Mouse (Mus musculus) cerebellum, postnatal 14 days (tissue): ENCODE measurements at regions not wholly inside any gene's neighbourhood (a gene's known extent, or its start where the extent isn't known, plus 50 kb on each side); places are given as distances from the start of the nearest gene placed in this dataset.

ENCODE experiments used
- DNase-seq, 2 experiments: peaks; one replicate each; pipeline ENCODE4 v3.0.0; 2021; ENCODE audit warnings: mixed read lengths in 2 of 2

GRCm38 (mm10) chr12:66157630-66158292 is 126.4 kb downstream of the Rpl10l start:
- DNase-seq = no peak

DNA sequence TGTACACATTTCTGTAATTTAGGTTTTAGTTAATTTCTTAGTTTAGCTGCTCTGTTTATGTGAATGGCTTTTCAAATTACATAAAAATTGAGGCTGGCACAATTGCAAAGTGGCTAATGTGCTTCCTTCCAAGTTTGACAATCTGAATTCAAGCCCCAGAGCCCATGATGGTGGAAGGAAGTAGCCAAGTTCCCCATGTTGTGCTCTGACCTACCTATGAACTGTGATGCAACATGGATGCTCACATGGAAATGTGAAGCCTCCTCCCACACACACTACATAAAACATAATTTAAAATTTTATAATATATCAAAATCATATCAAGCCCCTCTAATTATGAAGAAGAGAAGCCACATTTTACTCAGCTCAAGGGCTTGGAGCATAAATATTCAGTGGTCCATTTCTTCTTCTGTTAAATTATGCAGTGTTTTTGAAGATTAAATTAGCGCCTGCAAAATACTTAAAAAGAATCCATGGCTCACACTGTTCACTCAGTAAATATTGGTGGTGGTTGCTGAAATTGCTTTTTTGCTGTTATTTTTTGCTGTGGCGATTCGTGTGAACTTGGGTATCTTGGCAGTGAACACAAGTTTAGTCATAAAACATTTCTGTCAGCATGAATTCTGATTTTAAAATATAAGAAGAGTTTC is 127.1 kb downstream of the Rpl10l start:
- no peak for DNase-seq

DNA sequence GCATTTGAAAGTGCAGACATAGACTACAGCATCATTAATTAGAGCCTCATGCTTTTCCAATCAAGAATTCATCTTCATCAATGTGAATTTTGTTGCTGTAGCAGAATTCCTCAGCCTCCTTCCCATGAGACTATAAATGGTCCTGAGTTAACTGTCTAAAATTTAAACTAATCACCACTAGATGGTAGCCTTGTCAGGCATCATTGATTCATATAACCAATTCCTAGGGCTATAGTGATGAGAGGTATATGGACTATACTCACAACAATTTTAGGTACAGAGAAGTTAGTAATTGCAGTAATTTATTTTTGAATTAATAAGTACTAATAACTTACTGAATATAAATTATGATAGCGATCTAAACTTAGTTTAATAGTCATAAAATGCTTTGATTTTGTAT is 153.3 kb downstream of the Rpl10l start:
- peak in 1 of 2 experiments; percentile 1 for DNase-seq

DNA sequence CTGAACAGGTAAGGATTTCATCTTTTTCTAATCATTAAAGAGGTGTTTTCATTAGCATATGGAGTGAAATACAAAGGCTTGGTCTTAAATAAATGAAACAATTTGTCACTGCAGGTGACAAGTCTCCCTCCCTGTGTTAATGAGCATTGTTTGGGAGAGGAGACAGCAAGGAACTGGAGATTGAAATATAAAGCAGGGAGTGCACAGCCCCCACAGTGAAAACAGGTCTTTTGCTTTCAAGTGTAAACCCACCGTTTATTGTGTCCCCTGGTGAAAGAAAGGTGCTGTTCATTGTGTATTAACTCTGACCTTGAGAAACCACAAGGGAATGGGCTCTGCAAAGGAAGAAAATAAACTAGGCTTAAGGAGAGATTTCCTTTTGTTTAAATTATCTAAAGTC is 164.6 kb downstream of the Rpl10l start:
- DNase-seq = no peak

- DNase-seq = no peak
Measured at GRCm38 (mm10) chr12:66090806-66091447, 193.3 kb downstream of the Rpl10l start.

DNA sequence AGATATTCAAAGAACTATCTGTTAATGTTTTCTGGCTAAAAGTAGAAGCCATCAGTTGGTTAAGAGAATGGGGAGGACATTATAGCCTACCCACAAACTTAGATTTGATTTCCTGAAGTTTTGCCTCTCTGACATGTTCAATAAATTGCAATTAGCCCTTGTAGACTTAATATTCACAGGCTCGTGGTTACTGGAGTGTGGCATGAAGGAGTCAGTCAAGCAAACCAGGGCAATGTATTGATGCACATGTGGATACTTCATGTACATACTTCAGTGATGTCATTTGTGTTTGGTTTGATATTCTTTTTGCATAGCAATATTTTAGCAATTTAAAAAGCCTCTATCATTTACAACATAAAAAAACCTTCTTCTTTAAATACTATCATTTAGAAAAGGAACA is 223.9 kb downstream of the Rpl10l start:
- no peak for DNase-seq

DNA sequence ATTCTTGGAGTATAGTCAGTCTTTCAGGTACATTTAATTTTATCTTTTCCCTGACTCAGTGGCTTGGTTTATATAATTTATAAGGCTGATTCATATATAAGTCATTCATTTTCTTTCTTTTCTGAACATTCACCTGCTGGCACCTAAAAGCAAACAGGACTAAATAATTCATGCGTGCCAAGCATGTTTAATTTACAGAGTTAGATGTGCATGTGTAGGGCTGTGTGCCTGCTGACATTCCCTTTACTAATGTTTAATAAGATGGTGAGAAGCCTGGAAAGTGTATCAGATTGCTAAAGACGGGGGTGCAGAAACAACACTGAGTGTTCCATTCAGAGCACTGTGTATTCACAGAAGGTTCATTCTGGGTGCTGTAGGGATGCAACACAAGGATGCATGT is 229.0 kb downstream of the Rpl10l start:
- DNase-seq = no peak

GRCm38 (mm10) chr12:66048936-66049335 is 235.3 kb downstream of the Rpl10l start:
- no peak for DNase-seq

DNA sequence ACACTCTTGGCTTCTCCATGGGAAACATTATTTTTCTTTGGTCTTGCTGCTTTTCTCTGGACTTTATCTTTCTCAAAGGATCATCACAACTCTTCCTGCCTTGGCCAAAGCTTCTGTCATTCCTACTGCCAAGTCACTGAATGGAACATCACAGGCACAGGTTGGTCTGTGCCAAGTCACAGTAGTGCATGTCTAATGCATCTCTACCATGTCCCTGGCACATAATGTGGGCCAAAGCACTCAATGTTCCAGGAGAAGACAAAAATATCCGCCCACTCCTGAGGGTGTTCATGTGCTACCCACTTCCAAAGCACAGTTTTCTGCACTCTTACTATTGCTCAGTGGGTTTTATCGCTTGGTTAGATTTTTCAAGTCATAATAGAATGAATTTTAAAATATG is 247.9 kb downstream of the Rpl10l start:
- peak; percentile 50 to 79 for DNase-seq

- DNase-seq = no peak
Measured at GRCm38 (mm10) chr12:66027535-66027934, 256.7 kb downstream of the Rpl10l start.

- no peak for DNase-seq
Measured at GRCm38 (mm10) chr12:66012706-66013105, 271.5 kb downstream of the Rpl10l start.
